Mouse (Mus musculus) CH12.LX (cell line): ENCODE data around the gene Amotl1.

Experiments
- E2F4 ChIP-seq: IDR thresholded peaks from 2 replicates; pipeline ENCODE4 v1.6.1; 2011; ENCODE audit warnings: low read depth, low read length, improper control_type of control experiment; ENCODE audit not compliant: insufficient replicate concordance
- HCFC1 ChIP-seq: IDR thresholded peaks from 2 replicates; pipeline ENCODE4 v1.6.1; 2012; ENCODE audit warnings: low read depth, mild to moderate bottlenecking, inconsistent platforms, low read length, improper control_type of control experiment

GRCm38 (mm10) chr9:14622848-14623247 is 22.0 kb downstream of the Amotl1 start:
- TF ChIP-seq E2F4 (no peak), HCFC1 (no peak)
